Mouse (Mus musculus): ENCODE results near the gene Ddx39b. TPM values are rescaled to one million over a fixed set of nuclear protein-coding genes. Genes with fewer than 3 reads are reported as not detected.
A peak's percentile ranks its signal among the peaks of the same experiment; 100 is the strongest.

Gene Ddx39b
- polyA plus RNA-seq, 1 experiment from 2014 or later, result 127 TPM

GRCm38 (mm10) chr17:35218516-35219193, 22.9 kb upstream of the Ddx39b start:
- no peaks in the 10 kb centered on the region for H3K9me3 ChIP-seq (ENCODE audit: control insufficient read depth)
- no peak for ATAC-seq
- no peak overlapping the region for H3K9ac ChIP-seq (ENCODE audit: low read depth, low read length)
- no peaks in the 10 kb centered on the region for H3K4me1 ChIP-seq (replicated peaks; ENCODE audit: control insufficient read depth, insufficient read depth, low read length)
- H3K36me3 ChIP-seq (ENCODE audit: control insufficient read depth, insufficient read depth), result peaks cover 35% of the 10 kb centered on the region
- 83% methylated on average over 18 of the region's 18 CpGs for WGBS
- H3K4me3 ChIP-seq (ENCODE audit: low read depth, low read length), result no peak overlapping the region
- peak overlapping the region; percentile 21; the same call in 1 of the 2 replicates for H3K4me2 ChIP-seq (replicated peaks; ENCODE audit: low read depth)
- H3K27me3 ChIP-seq (replicated peaks; ENCODE audit: control insufficient read depth, insufficient read depth, low read length), result no peaks in the 10 kb centered on the region
- no peak for TF ChIP-seq CTCF (IDR thresholded peaks at IDR 0.05; ENCODE audit: low read depth)
- no peak overlapping the region for H3K27ac ChIP-seq (ENCODE audit: low read depth, low read length)

GRCm38 (mm10) chr17:35219601-35220041, 21.9 kb upstream of the Ddx39b start:
- no peak for ATAC-seq
- H3K27me3 ChIP-seq (replicated peaks; ENCODE audit: control insufficient read depth, insufficient read depth, low read length), result no peaks in the 10 kb centered on the region
- no peak overlapping the region for H3K9ac ChIP-seq (ENCODE audit: low read depth, low read length)
- TF ChIP-seq CTCF (IDR thresholded peaks at IDR 0.05; ENCODE audit: low read depth), result no peak
- WGBS, result 69% methylated on average over 6 of the region's 6 CpGs
- H3K4me2 ChIP-seq (replicated peaks; ENCODE audit: low read depth), result no peak overlapping the region
- H3K9me3 ChIP-seq (ENCODE audit: control insufficient read depth), result no peaks in the 10 kb centered on the region
- no peaks in the 10 kb centered on the region for H3K4me1 ChIP-seq (replicated peaks; ENCODE audit: control insufficient read depth, insufficient read depth, low read length)
- H3K4me3 ChIP-seq (ENCODE audit: low read depth, low read length), result no peak overlapping the region
- peaks cover 36% of the 10 kb centered on the region for H3K36me3 ChIP-seq (ENCODE audit: control insufficient read depth, insufficient read depth)
- no peak overlapping the region for H3K27ac ChIP-seq (ENCODE audit: low read depth, low read length)

GRCm38 (mm10) chr17:35220156-35220952, 21.2 kb upstream of the Ddx39b start, which contains the start of gene Gm16181:
Gene Gm16181 (plus strand): TSS chr17:35220834.
- no peak for ATAC-seq
- Histone ChIP-seq H3K27ac (ENCODE audit: low read depth, low read length) (peak within 1 kb of the TSS; percentile 47; the same call in 1 of the 2 replicates), H3K9me3 (ENCODE audit: control insufficient read depth) (no peaks in the 10 kb centered on the region), H3K4me3 (ENCODE audit: low read depth, low read length) (no peak within 1 kb of the TSS), H3K4me2 (replicated peaks; ENCODE audit: low read depth) (0 out of 2 replicates have a peak within 1 kb of the TSS, but pooled peaks have one; percentile 13), H3K4me1 (replicated peaks; ENCODE audit: control insufficient read depth, insufficient read depth, low read length) (no peaks in the 10 kb centered on the region), H3K27me3 (replicated peaks; ENCODE audit: control insufficient read depth, insufficient read depth, low read length) (no peaks in the 10 kb centered on the region), H3K9ac (ENCODE audit: low read depth, low read length) (no peak within 1 kb of the TSS), H3K36me3 (ENCODE audit: control insufficient read depth, insufficient read depth) (peaks cover 36% of the 10 kb centered on the region)
- no peak for TF ChIP-seq CTCF (IDR thresholded peaks at IDR 0.05; ENCODE audit: low read depth)
- WGBS, result 71% methylated on average over 28 of the region's 28 CpGs

- Histone ChIP-seq H3K36me3 (ENCODE audit: control insufficient read depth, insufficient read depth) (peaks cover 38% of the 10 kb centered on the region), H3K9me3 (ENCODE audit: control insufficient read depth) (no peaks in the 10 kb centered on the region), H3K4me1 (replicated peaks; ENCODE audit: control insufficient read depth, insufficient read depth, low read length) (no peaks in the 10 kb centered on the region), H3K27ac (ENCODE audit: low read depth, low read length) (no peak overlapping the region), H3K4me3 (ENCODE audit: low read depth, low read length) (no peak overlapping the region), H3K27me3 (replicated peaks; ENCODE audit: control insufficient read depth, insufficient read depth, low read length) (no peaks in the 10 kb centered on the region), H3K9ac (ENCODE audit: low read depth, low read length) (no peak overlapping the region), H3K4me2 (replicated peaks; ENCODE audit: low read depth) (no peak overlapping the region)
- ATAC-seq, result no peak
- 69% methylated on average over 6 of the region's 6 CpGs for WGBS
- TF ChIP-seq CTCF (IDR thresholded peaks at IDR 0.05; ENCODE audit: low read depth), result no peak
These were observed 19.2 kb upstream of the Ddx39b start for GRCm38 (mm10) chr17:35222299-35222698.

- H3K4me3 ChIP-seq (ENCODE audit: low read depth, low read length), result no peak overlapping the region
- H3K27ac ChIP-seq (ENCODE audit: low read depth, low read length), result no peak overlapping the region
- ATAC-seq, result no peak
- H3K4me2 ChIP-seq (replicated peaks; ENCODE audit: low read depth), result no peak overlapping the region
- H3K4me1 ChIP-seq (replicated peaks; ENCODE audit: control insufficient read depth, insufficient read depth, low read length), result no peaks in the 10 kb centered on the region
- H3K27me3 ChIP-seq (replicated peaks; ENCODE audit: control insufficient read depth, insufficient read depth, low read length), result no peaks in the 10 kb centered on the region
- 0 out of 2 replicates have a peak, but pooled peaks have one; percentile 14 for TF ChIP-seq CTCF (IDR thresholded peaks at IDR 0.05; ENCODE audit: low read depth)
- peaks cover 60% of the 10 kb centered on the region for H3K36me3 ChIP-seq (ENCODE audit: control insufficient read depth, insufficient read depth)
- no peak overlapping the region for H3K9ac ChIP-seq (ENCODE audit: low read depth, low read length)
- WGBS, result 96% methylated on average over 4 of the region's 4 CpGs
- H3K9me3 ChIP-seq (ENCODE audit: control insufficient read depth), result no peaks in the 10 kb centered on the region
These were observed 16.9 kb upstream of the Ddx39b start for GRCm38 (mm10) chr17:35224641-35225040.

GRCm38 (mm10) chr17:35225456-35225855, 16.1 kb upstream of the Ddx39b start:
- Histone ChIP-seq H3K27me3 (replicated peaks; ENCODE audit: control insufficient read depth, insufficient read depth, low read length) (no peaks in the 10 kb centered on the region), H3K4me2 (replicated peaks; ENCODE audit: low read depth) (no peak overlapping the region), H3K4me3 (ENCODE audit: low read depth, low read length) (no peak overlapping the region), H3K4me1 (replicated peaks; ENCODE audit: control insufficient read depth, insufficient read depth, low read length) (no peaks in the 10 kb centered on the region), H3K27ac (ENCODE audit: low read depth, low read length) (no peak overlapping the region), H3K9me3 (ENCODE audit: control insufficient read depth) (no peaks in the 10 kb centered on the region), H3K9ac (ENCODE audit: low read depth, low read length) (no peak overlapping the region), H3K36me3 (ENCODE audit: control insufficient read depth, insufficient read depth) (peaks cover 61% of the 10 kb centered on the region)
- no peak for TF ChIP-seq CTCF (IDR thresholded peaks at IDR 0.05; ENCODE audit: low read depth)
- no peak for ATAC-seq
- WGBS, result 93% methylated on average over 5 of the region's 5 CpGs
